Mouse (Mus musculus): ENCODE measurements around the gene Kif20b.

DNA sequence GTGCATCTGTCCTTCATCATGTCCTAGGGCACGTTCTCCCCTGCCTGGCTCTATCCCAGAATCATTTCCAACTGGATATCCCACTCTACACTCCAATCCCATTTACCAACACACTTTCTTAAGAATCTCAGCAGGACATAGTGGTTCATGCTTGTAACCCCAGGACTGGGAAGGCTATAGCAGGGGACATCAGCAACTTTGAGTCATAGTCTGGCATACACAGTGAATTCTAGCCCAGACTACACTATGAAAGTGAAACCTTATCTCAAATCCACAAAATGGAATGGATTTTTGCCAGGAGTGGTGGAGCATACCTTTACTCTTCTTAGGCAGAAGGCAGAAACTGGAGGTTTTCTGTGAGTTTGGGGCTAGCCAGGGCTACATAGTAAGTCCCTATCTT, 30.6 kb upstream of the Kif20b start:
- TF ChIP-seq CTCF (conservative IDR thresholded peaks at IDR 0.05; ENCODE audit: insufficient read depth, insufficient read length, low read depth, low read length): no peak
- no peak for TF ChIP-seq POLR2A (IDR thresholded peaks at IDR 0.05; ENCODE audit: low read depth, low read length)

Data from kidney, adult 2 months (tissue).